Mouse (Mus musculus) intestine, embryonic 14.5 days (tissue): ENCODE measurements around the gene Adamts18. TPM values are rescaled to one million over a fixed set of nuclear protein-coding genes. Genes with fewer than 3 reads are reported as not detected.

Experiments used
- ATAC-seq: fragments of 200-750 bp; cut with Nextera tagmentation; replicated peaks from 2 replicates; pipeline ENCODE4 v1.8.0; 2017; ENCODE audit warnings: low read depth, moderate number of reproducible peaks, moderate TSS enrichment, moderate library complexity; ENCODE audit not compliant: low FRiP score, low TSS enrichment
- DNase-seq: peaks from one replicate; pipeline ENCODE4 v3.0.0-alpha.2; 2018; ENCODE audit warnings: low spot score
- H3K27ac ChIP-seq: fragments of 300-500 bp; sonication (generic); 2 replicates; pipeline ENCODE4 v1.5.1; 2014; ENCODE audit warnings: low read depth, mild to moderate bottlenecking, control low read depth
- H3K27me3 ChIP-seq: fragments of 300-500 bp; sonication (generic); replicated peaks from 2 replicates; pipeline ENCODE4 v1.6.1; 2014; ENCODE audit warnings: low read length, control low read depth; ENCODE audit not compliant: control insufficient read depth, insufficient read depth
- H3K36me3 ChIP-seq: fragments of 300-500 bp; sonication (generic); 2 replicates; pipeline ENCODE4 v1.6.1; 2014; ENCODE audit warnings: low read length, control low read depth; ENCODE audit not compliant: control insufficient read depth, insufficient read depth
- H3K4me1 ChIP-seq: fragments of 300-500 bp; sonication (generic); replicated peaks from 2 replicates; pipeline ENCODE4 v1.6.1; 2014; ENCODE audit warnings: low read length, control low read depth, mixed read lengths; ENCODE audit not compliant: control insufficient read depth, insufficient read depth
- H3K4me2 ChIP-seq: fragments of 300-500 bp; sonication (generic); 2 replicates; pipeline ENCODE4 v1.6.1; 2014; ENCODE audit warnings: low read length
- H3K4me3 ChIP-seq: fragments of 300-500 bp; sonication (generic); 2 replicates; pipeline ENCODE4 v1.5.1; 2014; ENCODE audit warnings: low read depth, low read length, control low read depth, mixed read lengths
- H3K9ac ChIP-seq: fragments of 300-500 bp; sonication (generic); 2 replicates; pipeline ENCODE4 v1.6.1; 2014; ENCODE audit warnings: mild to moderate bottlenecking, low read length
- H3K9me3 ChIP-seq: fragments of 300-500 bp; sonication (generic); 2 replicates; pipeline ENCODE4 v1.6.1; 2016; ENCODE audit warnings: low read length, control low read depth; ENCODE audit not compliant: control insufficient read depth
- WGBS: fragments of 180-500 bp; shearing (Covaris S2); extraction: QIAGEN DNeasy Blood & Tissue Kit; methylation state at CpG from one replicate; pipeline ENCODE4 v1.1.7; 2014; 5-methylcytosine and 5-hydroxymethylcytosine counted together
- polyA plus RNA-seq: library from polyadenylated mRNA; unstranded; fragments of >200 nt; fragmentation: Nextera tagmentation; extraction: Ambion mirVana; gene quantifications from 2 replicates; pipeline ENCODE4 v1.2.1, GENCODE M21; 2014

The Adamts18 gene
- polyA plus RNA-seq, 1 experiment from 2014 or later = 0.58 TPM

DNA sequence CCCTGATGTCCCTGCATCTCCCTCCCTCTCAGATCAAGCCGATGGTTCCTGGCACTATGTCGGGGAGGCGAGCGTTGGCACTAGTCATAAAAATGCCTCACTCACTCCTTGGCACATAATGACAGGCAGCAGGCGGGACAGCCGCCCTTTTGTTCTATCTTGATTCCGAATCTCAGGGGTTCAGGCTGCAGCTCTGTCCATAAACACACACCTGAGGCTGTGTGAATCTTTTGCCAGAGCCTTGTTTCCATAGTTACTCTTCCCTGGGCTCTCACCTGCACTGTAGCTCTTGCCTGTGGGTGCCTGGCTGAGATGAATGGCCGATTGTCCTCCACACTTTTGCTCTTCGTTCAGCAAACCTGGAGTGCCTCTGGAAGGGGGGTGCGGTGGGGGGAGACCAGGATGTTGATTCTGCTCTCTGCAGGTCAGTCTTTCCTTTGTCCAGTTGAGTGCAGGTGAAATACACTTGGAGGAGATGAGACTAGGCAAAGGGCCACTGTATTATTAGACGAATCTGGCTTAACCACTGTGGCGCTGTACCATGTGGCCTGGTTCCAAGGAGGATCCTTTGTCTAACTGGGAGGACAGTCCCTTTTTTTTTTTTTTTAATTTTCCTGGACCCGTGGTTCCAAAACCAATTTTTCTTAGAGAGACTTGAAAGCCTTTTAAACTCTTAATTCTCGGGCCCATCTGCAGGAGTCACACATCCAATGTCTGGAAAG lies 156.8 kb downstream of the Adamts18 start:
- no peak for DNase-seq

DNA sequence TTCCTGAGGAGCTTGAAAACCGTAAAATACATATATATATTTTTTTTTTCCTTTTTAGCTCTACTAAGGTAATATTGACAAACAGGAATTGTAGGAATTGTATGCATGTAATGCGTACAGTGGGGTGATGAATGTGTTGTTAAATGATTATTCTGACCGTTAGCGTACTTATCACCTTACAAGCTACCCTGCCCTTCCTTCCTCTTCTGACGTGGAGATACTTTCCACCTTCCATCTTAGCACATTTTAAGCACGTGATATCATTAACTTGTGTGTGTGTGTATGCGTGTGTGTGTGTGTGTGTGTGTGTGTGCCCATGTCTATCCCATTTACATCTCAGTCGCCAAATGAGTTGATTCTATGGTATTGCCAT lies 160.0 kb downstream of the Adamts18 start:
- H3K4me3 ChIP-seq = no peak overlapping the region
- H3K9ac ChIP-seq = no peak overlapping the region
- H3K27ac ChIP-seq = no peak overlapping the region
- ATAC-seq = no peak
- H3K9me3 ChIP-seq = no peaks in the 10 kb centered on the region; the same call in 1 of the 2 replicates
- no peaks in the 10 kb centered on the region for H3K27me3 ChIP-seq
- no peak for DNase-seq
- no peak overlapping the region for H3K4me2 ChIP-seq
- no peaks in the 10 kb centered on the region for H3K4me1 ChIP-seq
- H3K36me3 ChIP-seq = no peaks in the 10 kb centered on the region
- WGBS = 87% methylated on average over 8 of the region's 8 CpGs

More for the DNA sequence above, 156.8 kb downstream of the Adamts18 start:
- H3K9ac ChIP-seq = no peak overlapping the region
- H3K4me3 ChIP-seq = no peak overlapping the region
- H3K4me2 ChIP-seq = no peak overlapping the region
- ATAC-seq = no peak
- H3K27me3 ChIP-seq = no peaks in the 10 kb centered on the region
- H3K4me1 ChIP-seq = no peaks in the 10 kb centered on the region
- H3K9me3 ChIP-seq = no peaks in the 10 kb centered on the region
- WGBS = 62% methylated on average over 14 of the region's 14 CpGs
- no peak overlapping the region for H3K27ac ChIP-seq
- no peaks in the 10 kb centered on the region for H3K36me3 ChIP-seq

DNA sequence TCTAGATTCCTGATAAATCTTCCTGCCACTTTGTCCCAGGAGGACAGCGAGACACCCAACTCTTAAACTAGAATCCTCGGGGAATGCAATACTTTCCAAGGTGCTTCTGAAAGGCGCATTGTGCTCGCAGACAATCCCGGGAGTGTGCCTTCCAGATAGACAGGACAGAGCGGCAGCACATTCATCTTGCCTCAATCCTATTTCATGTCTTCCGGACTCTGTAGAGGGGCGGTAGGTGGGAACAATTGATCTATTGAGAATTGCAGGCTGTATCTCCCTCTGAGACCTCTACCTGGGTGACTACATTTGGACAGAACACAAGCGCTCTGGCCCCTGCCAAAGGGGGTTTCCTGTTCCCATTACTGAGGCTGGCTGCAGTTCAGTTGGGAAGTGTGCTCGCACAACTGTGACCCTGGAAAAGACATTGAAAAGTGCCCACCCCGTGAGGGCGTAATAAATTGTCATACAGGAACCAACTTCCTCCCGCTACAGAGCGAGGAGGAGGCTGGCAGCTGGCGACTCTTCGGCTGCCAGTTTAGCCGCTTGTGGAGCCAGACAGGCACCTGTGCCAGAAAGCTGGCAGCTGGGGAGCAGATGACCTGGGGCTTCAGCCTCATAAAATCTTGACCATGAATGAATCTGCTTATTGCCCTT lies 160.5 kb downstream of the Adamts18 start:
- Histone ChIP-seq H3K27me3 (no peaks in the 10 kb centered on the region), H3K4me2 (no peak overlapping the region), H3K36me3 (no peaks in the 10 kb centered on the region), H3K27ac (no peak overlapping the region), H3K4me3 (no peak overlapping the region), H3K4me1 (no peaks in the 10 kb centered on the region), H3K9me3 (no peaks in the 10 kb centered on the region; the same call in 1 of the 2 replicates), H3K9ac (no peak overlapping the region)
- 73% methylated on average over 17 of the region's 17 CpGs for WGBS
- ATAC-seq = no peak
- DNase-seq = no peak

DNA sequence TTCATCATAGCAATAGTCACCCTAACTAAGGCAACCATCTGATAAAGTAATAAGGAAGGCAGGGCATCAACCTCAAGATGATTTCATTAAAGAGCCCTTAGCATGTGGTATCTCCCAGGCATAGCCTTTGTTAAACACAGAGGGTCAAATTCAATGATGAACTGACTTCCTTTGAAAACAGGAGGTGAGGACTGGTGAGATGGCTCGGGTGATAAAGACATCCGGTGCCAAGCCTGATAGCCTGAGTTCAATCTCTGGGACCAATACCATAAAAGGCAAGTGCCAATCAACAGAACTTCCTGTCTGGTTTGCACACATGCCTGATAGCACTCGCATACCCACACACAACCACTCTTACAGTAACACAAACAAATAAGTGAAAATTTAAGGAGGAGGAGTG lies 169.2 kb downstream of the Adamts18 start:
- Histone ChIP-seq H3K9ac (no peak overlapping the region), H3K36me3 (no peaks in the 10 kb centered on the region), H3K9me3 (no peaks in the 10 kb centered on the region; the same call in 1 of the 2 replicates), H3K4me2 (no peak overlapping the region), H3K4me1 (no peaks in the 10 kb centered on the region), H3K27ac (no peak overlapping the region), H3K4me3 (no peak overlapping the region), H3K27me3 (no peaks in the 10 kb centered on the region)
- no peak for DNase-seq
- 65% methylated on average over 3 of the region's 3 CpGs for WGBS
- ATAC-seq = no peak

DNA sequence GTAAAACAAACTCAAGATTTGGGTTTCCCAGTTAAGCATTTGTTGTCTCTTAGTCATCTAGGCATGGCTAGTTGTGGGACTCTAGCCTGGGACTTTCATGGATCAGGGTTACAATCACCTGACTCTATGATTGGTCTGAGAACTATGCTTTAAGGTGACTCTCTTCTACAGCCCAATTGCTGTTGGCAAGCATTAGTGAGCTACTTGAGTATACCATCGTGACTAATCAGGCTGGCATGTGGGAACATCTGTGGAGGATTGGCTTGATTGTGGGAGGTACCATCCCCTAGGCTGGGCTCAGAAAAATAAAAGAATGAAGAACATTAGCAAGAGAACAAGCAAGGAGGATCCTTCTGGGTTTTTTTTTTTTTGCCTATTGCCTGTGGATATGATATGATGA lies 171.7 kb downstream of the Adamts18 start:
- no peaks in the 10 kb centered on the region for H3K4me1 ChIP-seq
- H3K36me3 ChIP-seq = no peaks in the 10 kb centered on the region
- H3K9ac ChIP-seq = no peak overlapping the region
- H3K9me3 ChIP-seq = no peaks in the 10 kb centered on the region
- H3K27me3 ChIP-seq = no peaks in the 10 kb centered on the region
- no peak overlapping the region for H3K4me2 ChIP-seq
- WGBS = 90% methylated on average over 1 of the region's 1 CpGs
- no peak for ATAC-seq
- DNase-seq = no peak
- H3K4me3 ChIP-seq = no peak overlapping the region
- H3K27ac ChIP-seq = no peak overlapping the region

DNA sequence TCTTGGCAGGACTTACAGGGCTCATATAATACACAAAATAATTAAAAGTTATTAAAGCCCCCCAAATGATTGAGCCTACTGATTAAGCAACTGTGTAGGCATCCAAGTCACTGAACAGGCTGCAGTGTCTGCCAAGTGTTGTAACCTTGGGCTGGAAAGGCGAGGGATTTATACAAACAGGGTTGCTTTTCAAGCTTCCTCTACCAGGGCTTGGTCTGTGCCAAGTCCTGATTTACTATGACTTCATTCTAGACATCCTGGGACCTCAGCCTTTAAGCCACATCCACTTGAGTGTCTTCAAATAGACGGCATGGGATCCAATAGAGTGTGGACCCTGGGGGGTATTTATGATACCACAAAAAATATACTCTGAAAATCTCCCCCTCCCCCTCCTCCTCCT lies 173.3 kb downstream of the Adamts18 start:
- Histone ChIP-seq H3K27ac (no peak overlapping the region), H3K9ac (no peak overlapping the region), H3K27me3 (no peaks in the 10 kb centered on the region), H3K4me2 (no peak overlapping the region), H3K4me1 (no peaks in the 10 kb centered on the region), H3K36me3 (no peaks in the 10 kb centered on the region), H3K9me3 (no peaks in the 10 kb centered on the region), H3K4me3 (no peak overlapping the region)
- WGBS = 62% methylated on average over 2 of the region's 2 CpGs
- ATAC-seq (no peak), DNase-seq (no peak)

DNA sequence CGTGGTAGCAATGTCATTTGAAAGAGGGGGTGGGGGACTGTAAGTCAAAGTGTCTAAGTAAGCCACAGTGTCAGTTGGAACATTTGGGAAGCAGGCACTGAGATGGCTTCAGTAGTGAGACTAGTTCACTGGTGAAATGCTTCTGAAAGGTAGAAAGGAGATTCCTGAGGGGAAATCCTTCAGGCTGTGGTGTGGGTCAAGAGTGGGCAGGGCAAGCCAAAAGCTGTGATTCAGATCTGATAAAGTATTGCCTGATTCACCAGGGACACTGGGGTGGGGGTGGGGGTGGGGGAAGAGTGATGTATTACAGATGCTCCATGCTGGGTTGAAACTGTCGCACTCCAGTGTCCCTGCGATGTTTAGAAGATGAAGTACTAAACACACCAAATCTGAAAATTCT lies 173.9 kb downstream of the Adamts18 start:
- Histone ChIP-seq H3K27ac (no peak overlapping the region), H3K27me3 (no peaks in the 10 kb centered on the region), H3K4me2 (no peak overlapping the region), H3K36me3 (no peaks in the 10 kb centered on the region), H3K9me3 (no peaks in the 10 kb centered on the region), H3K9ac (no peak overlapping the region), H3K4me1 (no peaks in the 10 kb centered on the region), H3K4me3 (no peak overlapping the region)
- ATAC-seq (no peak), DNase-seq (no peak)
- 59% methylated on average over 3 of the region's 3 CpGs for WGBS

DNA sequence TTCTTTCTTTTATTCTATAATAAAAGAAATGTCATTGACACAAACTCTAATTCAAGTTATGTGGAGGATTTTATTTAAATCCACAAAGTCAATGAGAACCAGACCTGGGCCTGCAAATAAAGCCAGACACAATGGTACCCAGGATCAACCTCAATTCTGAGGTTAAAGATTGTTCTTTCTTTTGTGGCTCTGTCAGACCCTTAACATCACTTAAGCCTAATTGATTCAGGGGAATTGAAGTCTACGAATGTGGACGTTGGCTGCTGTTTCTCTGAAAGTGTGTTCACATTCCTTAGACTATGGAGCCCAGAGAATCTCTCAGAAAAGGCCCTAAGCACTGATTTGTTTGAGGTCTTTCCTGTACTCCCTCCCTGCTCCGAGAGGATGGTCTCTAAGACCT lies 175.2 kb downstream of the Adamts18 start:
- ATAC-seq (no peak), DNase-seq (no peak)
- no peak overlapping the region for H3K4me3 ChIP-seq
- no peaks in the 10 kb centered on the region for H3K9me3 ChIP-seq
- no peaks in the 10 kb centered on the region for H3K27me3 ChIP-seq
- H3K9ac ChIP-seq = no peak overlapping the region
- WGBS = 66% methylated on average over 3 of the region's 3 CpGs
- no peak overlapping the region for H3K27ac ChIP-seq
- H3K36me3 ChIP-seq = no peaks in the 10 kb centered on the region
- H3K4me1 ChIP-seq = no peaks in the 10 kb centered on the region
- H3K4me2 ChIP-seq = no peak overlapping the region
